Mouse (Mus musculus) lung, adult 2 months (tissue): ENCODE results near the gene Gpr26. TPM values are rescaled to one million over a fixed set of nuclear protein-coding genes. Genes with fewer than 3 reads are reported as not detected.

Source experiments
- DNase-seq: peaks from one replicate; pipeline ENCODE4 v3.0.0; 2022
- H3K4me1 ChIP-seq: fragments of 200-500 bp; 2 replicates; pipeline ENCODE4 v1.6.1; 2011; ENCODE audit warnings: low read length; ENCODE audit not compliant: control insufficient read depth, insufficient read depth
- H3K4me3 ChIP-seq: fragments of 200-500 bp; replicated peaks from 2 replicates; pipeline ENCODE3; 2011; ENCODE audit warnings: low read depth, mild to moderate bottlenecking, control low read depth, low read length; ENCODE audit errors: extremely low read depth
- CTCF ChIP-seq: fragments of 200-500 bp; IDR thresholded peaks from 2 replicates; pipeline ENCODE4 v1.5.1; 2011; ENCODE audit warnings: mild to moderate bottlenecking, low read length, control low read depth; ENCODE audit not compliant: insufficient read depth
- POLR2A ChIP-seq: fragments of 200-500 bp; IDR thresholded peaks from 2 replicates; pipeline ENCODE4 v1.6.1; 2011; ENCODE audit warnings: low read depth, mild to moderate bottlenecking, control low read depth, low read length, borderline replicate concordance; ENCODE audit errors: extremely low read depth
- WGBS: fragments of 180-500 bp; shearing (Covaris S2); methylation state at CpG from one replicate; pipeline ENCODE4 v1.1.7; 2018; 5-methylcytosine and 5-hydroxymethylcytosine counted together
- polyA plus RNA-seq: library from polyadenylated mRNA; depleted of rRNA; stranded (reverse); fragments of >200 nt; gene quantifications from 2 replicates; pipeline ENCODE4 v1.2.3, GENCODE M21; 2012; rRNA removed

Gpr26 gene
- polyA plus RNA-seq, 1 experiment, result not detected

GRCm38 (mm10) chr7:132015193-132015592 is 48.9 kb downstream of the Gpr26 start:
- Histone ChIP-seq H3K4me3 (no peak overlapping the region), H3K4me1 (no peaks in the 10 kb centered on the region)
- 18% methylated on average over 3 of the region's 3 CpGs for WGBS
- TF ChIP-seq CTCF (no peak), POLR2A (no peak)
- DNase-seq, result no peak

- DNase-seq, result no peak
- no peak overlapping the region for H3K4me3 ChIP-seq
- no peak for TF ChIP-seq POLR2A
- no peak for TF ChIP-seq CTCF
- 74% methylated on average over 3 of the region's 3 CpGs for WGBS
- no peaks in the 10 kb centered on the region for H3K4me1 ChIP-seq
Measured at GRCm38 (mm10) chr7:132015933-132016332, 49.7 kb downstream of the Gpr26 start.

- H3K4me1 ChIP-seq, result no peaks in the 10 kb centered on the region
- DNase-seq, result no peak
- TF ChIP-seq POLR2A, result no peak
- TF ChIP-seq CTCF, result no peak
- 64% methylated on average over 6 of the region's 6 CpGs for WGBS
- no peak overlapping the region for H3K4me3 ChIP-seq
Measured at GRCm38 (mm10) chr7:132025591-132025990, 59.3 kb downstream of the Gpr26 start.

GRCm38 (mm10) chr7:132026671-132027070 is 60.4 kb downstream of the Gpr26 start:
- no peak overlapping the region for H3K4me3 ChIP-seq
- no peaks in the 10 kb centered on the region for H3K4me1 ChIP-seq
- TF ChIP-seq CTCF, result no peak
- TF ChIP-seq POLR2A, result no peak
- DNase-seq, result no peak
- WGBS, result 51% methylated on average over 6 of the region's 6 CpGs

- no peak for DNase-seq
- Histone ChIP-seq H3K4me3 (no peak overlapping the region), H3K4me1 (no peaks in the 10 kb centered on the region)
- 65% methylated on average over 6 of the region's 6 CpGs for WGBS
- TF ChIP-seq POLR2A (no peak), CTCF (no peak)
Measured at GRCm38 (mm10) chr7:132031940-132032531, 65.8 kb downstream of the Gpr26 start.

Other genes starting within 250 kb of the Gpr26 start
- gene Cpxm2, start 188.3 kb downstream of the Gpr26 start, polyA plus RNA-seq, result 2.4 and 5.4 TPM in 2 replicates